Mouse (Mus musculus) heart, embryonic 11.5 days (tissue): Measurements from ENCODE around the gene Tgm1. TPM values are rescaled to one million over a fixed set of nuclear protein-coding genes. Genes with fewer than 3 reads are reported as not detected.

Experiments
- ATAC-seq: fragments of 200-750 bp; cut with Nextera tagmentation; replicated peaks from 2 replicates; pipeline ENCODE4 v1.8.0; 2017; ENCODE audit warnings: moderate library complexity; ENCODE audit not compliant: insufficient number of reproducible peaks, low FRiP score, low TSS enrichment
- H3K27ac ChIP-seq: fragments of 300-500 bp; sonication (generic); 2 replicates; pipeline ENCODE4 v1.5.1; 2014; ENCODE audit warnings: mild to moderate bottlenecking, low read depth, low read length
- H3K27me3 ChIP-seq: fragments of 300-500 bp; sonication (generic); 2 replicates; pipeline ENCODE4 v1.6.1; 2014; ENCODE audit warnings: mild to moderate bottlenecking, low read length, mixed read lengths; ENCODE audit not compliant: control insufficient read depth, insufficient read depth
- H3K36me3 ChIP-seq: fragments of 300-500 bp; sonication (generic); 2 replicates; pipeline ENCODE4 v1.6.1; 2014; ENCODE audit warnings: mild to moderate bottlenecking, low read length, moderate library complexity, mixed read lengths; ENCODE audit not compliant: control insufficient read depth, insufficient read depth
- H3K4me1 ChIP-seq: fragments of 300-500 bp; sonication (generic); 2 replicates; pipeline ENCODE4 v1.6.1; 2014; ENCODE audit warnings: low read length; ENCODE audit not compliant: control insufficient read depth, insufficient read depth
- H3K4me2 ChIP-seq: fragments of 300-500 bp; sonication (generic); 2 replicates; pipeline ENCODE4 v1.6.1; 2014; ENCODE audit warnings: mild to moderate bottlenecking, moderate library complexity
- H3K4me3 ChIP-seq: fragments of 300-500 bp; sonication (generic); 2 replicates; pipeline ENCODE4 v1.5.1; 2014; ENCODE audit warnings: low read depth, low read length
- H3K9ac ChIP-seq: fragments of 300-500 bp; sonication (generic); 2 replicates; pipeline ENCODE4 v1.6.1; 2014; ENCODE audit warnings: mild to moderate bottlenecking, low read depth, low read length, moderate library complexity
- H3K9me3 ChIP-seq: fragments of 300-500 bp; sonication (generic); replicated peaks from 2 replicates; pipeline ENCODE4 v1.6.1; 2016; ENCODE audit warnings: low read length; ENCODE audit not compliant: control insufficient read depth
- WGBS: fragments of 180-500 bp; shearing (Covaris S2); extraction: QIAGEN DNeasy Blood & Tissue Kit; methylation state at CpG from one replicate; pipeline ENCODE4 v1.1.7; 2014; ENCODE audit not compliant: insufficient replicate concordance; 5-methylcytosine and 5-hydroxymethylcytosine counted together
- polyA plus RNA-seq: library from polyadenylated mRNA; unstranded; fragments of >200 nt; fragmentation: Nextera tagmentation; extraction: Ambion mirVana; gene quantifications from 2 replicates; pipeline ENCODE4 v1.2.1, GENCODE M21; 2014

Tgm1 gene
- polyA plus RNA-seq, 1 experiment from 2014 or later: 0.30 TPM

DNA sequence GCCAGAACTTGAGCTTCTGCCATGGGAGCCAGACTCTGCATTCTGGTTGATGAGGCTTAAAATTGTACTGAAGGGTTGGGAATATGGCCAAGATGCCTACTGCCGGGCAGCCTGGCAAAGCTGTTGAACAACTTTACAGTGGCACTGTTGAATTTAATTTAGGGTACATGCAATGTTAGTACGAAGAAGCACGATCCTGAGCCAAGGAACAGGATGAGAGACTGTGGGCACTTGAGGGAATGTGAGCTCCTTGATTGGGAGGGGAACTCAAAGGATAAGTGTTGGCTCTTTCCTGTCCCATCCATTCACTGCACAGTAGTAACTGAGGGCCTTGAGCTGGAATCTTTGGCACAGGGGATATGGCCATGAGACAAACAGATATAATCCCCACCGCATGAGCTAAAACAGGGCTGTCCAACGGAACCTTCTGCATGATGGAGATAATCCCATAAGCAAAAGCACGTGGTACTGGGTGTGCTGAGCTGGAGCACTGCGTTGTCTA, 16.9 kb upstream of the Tgm1 start:
- no peaks in the 10 kb centered on the region; the same call in 1 of the 2 replicates for H3K27me3 ChIP-seq
- H3K4me2 ChIP-seq: no peak overlapping the region
- H3K4me1 ChIP-seq: no peaks in the 10 kb centered on the region
- H3K27ac ChIP-seq: no peak overlapping the region
- H3K9me3 ChIP-seq: no peaks in the 10 kb centered on the region
- ATAC-seq: no peak
- H3K36me3 ChIP-seq: no peaks in the 10 kb centered on the region
- no peak overlapping the region for H3K4me3 ChIP-seq
- no peak overlapping the region for H3K9ac ChIP-seq
- 72% methylated on average over 7 of the region's 7 CpGs for WGBS

DNA sequence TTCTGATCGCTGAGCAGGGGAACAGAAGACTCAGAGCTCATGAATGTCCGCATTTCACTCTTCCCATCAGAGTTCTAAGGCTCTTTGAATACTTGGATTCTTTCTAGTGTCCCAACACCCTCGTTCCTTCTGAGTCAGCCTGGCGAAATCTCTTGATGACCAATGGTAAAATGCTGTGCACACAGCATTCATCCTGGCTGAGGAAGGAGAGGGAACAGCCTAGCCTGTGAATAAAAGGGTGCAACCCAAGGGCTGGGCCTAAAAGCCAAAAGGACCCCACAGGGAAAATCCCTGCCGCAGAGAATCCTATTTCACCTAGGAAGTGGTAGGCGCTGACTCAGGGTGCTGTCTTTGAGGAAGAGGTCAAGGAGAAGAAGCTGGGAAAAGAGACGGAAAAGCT, 16.4 kb upstream of the Tgm1 start:
- Histone ChIP-seq H3K4me2 (no peak overlapping the region), H3K4me3 (no peak overlapping the region), H3K27me3 (no peaks in the 10 kb centered on the region; the same call in 1 of the 2 replicates), H3K36me3 (no peaks in the 10 kb centered on the region), H3K9me3 (no peaks in the 10 kb centered on the region), H3K4me1 (no peaks in the 10 kb centered on the region), H3K27ac (no peak overlapping the region), H3K9ac (no peak overlapping the region)
- WGBS: 70% methylated on average over 7 of the region's 7 CpGs
- ATAC-seq: no peak

DNA sequence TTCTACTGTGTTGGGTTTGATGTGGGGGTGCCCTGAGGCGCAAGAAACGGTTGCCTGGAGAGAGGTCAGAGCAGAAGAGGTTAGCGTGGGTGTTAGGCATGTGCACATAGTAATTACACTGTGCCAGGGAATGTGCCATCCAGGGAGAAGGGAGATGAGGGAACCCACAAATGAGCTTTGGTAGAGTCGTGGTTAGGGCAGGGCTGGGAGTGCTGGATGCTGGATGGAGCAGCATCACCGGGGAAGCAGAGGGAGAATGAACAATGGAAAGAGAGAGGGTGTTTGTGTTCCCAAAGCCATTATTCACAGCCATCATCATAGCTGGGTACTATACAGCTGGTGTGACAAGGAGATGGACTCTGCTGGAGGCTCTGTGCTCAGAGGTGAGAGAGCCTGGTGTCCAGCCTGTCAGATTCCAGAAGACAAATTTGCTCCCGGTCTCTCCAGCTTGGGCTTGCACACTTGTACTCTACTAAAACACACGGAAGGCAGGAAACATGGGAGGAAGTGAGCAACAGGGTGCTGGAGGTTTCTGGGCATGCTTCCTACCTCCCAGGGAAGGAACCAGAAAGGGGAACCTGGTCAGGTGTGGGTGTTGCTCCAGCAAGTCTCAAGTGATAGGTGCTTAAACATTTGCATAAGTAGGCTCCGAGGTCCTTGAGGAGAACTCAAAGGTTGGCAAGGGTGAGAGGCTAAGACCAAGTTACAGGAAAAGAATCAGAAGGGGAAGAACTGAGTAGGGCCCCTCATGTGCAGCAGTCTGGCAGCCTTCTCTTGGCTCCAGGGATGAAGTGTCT, 14.4 kb upstream of the Tgm1 start:
- WGBS: 62% methylated on average over 8 of the region's 8 CpGs
- no peak overlapping the region for H3K9ac ChIP-seq
- H3K4me2 ChIP-seq: no peak overlapping the region
- no peak overlapping the region for H3K27ac ChIP-seq
- no peaks in the 10 kb centered on the region for H3K9me3 ChIP-seq
- no peaks in the 10 kb centered on the region for H3K4me1 ChIP-seq
- H3K4me3 ChIP-seq: no peak overlapping the region
- H3K36me3 ChIP-seq: no peaks in the 10 kb centered on the region
- no peaks in the 10 kb centered on the region; the same call in 1 of the 2 replicates for H3K27me3 ChIP-seq
- no peak for ATAC-seq

DNA sequence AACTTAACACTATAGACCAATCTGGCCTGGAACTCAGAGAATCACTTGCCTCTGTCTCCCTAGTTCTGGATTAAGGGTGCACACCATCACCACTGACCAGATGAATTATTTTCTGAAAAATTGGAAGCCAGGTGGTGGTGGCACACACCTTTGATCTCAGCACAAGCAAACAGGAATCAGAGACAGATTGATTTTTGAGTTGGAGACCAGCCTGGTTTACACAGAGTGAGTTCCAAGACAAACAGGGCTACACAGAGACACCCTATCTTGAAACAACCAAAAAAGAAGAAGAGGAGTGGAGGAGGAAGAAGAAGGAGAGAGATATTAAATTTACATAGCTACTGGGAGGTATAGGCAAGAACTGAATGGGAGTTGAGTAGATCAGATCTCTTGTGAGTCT, 12.5 kb upstream of the Tgm1 start:
- ATAC-seq: no peak
- H3K9me3 ChIP-seq: no peaks in the 10 kb centered on the region
- no peak overlapping the region for H3K4me2 ChIP-seq
- H3K27me3 ChIP-seq: no peaks in the 10 kb centered on the region; the same call in 1 of the 2 replicates
- no peak overlapping the region for H3K4me3 ChIP-seq
- H3K9ac ChIP-seq: no peak overlapping the region
- H3K4me1 ChIP-seq: no peaks in the 10 kb centered on the region
- no peaks in the 10 kb centered on the region for H3K36me3 ChIP-seq
- no peak overlapping the region for H3K27ac ChIP-seq

DNA sequence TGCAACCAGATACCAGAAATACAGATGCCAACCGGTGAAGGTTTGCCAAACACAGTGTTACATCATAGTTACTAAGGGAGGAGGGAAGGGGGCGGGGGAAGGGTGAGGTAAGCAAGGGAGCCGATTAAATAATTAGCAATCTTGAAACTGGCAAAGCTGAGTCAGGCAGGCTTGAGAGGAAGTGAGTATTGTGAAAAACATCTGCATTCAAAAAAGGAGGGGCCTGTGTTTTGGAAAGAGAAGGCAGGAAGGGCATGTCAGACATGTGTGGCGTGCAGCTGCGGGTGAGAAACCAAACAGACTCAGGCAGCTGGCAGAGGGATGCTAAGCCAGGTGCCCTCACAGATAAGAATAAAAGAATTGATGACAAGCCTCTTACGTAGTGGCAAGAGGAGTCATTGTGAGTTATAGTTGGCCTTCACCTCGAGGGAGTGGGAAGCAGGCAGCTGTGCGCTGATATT, 10.7 kb upstream of the Tgm1 start:
- Histone ChIP-seq H3K27ac (no peak overlapping the region), H3K9me3 (no peaks in the 10 kb centered on the region), H3K4me2 (no peak overlapping the region), H3K4me1 (no peaks in the 10 kb centered on the region), H3K27me3 (no peaks in the 10 kb centered on the region), H3K9ac (no peak overlapping the region), H3K4me3 (no peak overlapping the region), H3K36me3 (0 out of 2 replicates have a peak, but pooled peaks cover 4% of the 10 kb centered on the region)
- no peak for ATAC-seq
- 45% methylated on average over 8 of the region's 8 CpGs for WGBS

DNA sequence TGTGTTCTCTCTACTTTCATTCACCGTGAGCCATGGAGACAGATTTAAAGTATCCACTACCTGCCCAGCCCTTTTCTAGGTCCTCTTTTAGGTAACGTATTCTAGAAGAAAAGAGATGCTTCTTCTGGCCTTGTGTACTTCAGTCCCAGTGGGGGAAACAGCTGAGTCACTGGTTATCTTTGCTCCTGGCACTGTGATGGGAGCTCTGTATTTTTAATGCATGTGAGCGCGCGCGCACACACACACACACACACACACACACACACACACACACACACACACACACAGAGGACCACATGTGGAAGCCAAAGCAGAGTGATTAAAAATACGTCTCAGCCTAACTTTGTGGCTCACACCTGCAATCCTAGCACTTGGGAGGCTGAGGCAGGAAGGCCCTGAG, 9.7 kb upstream of the Tgm1 start:
- H3K36me3 ChIP-seq: 0 out of 2 replicates have a peak, but pooled peaks cover 4% of the 10 kb centered on the region
- 91% methylated on average over 7 of the region's 7 CpGs for WGBS
- no peaks in the 10 kb centered on the region for H3K27me3 ChIP-seq
- no peak overlapping the region for H3K9ac ChIP-seq
- no peak for ATAC-seq
- H3K27ac ChIP-seq: no peak overlapping the region
- H3K4me1 ChIP-seq: no peaks in the 10 kb centered on the region
- no peak overlapping the region for H3K4me2 ChIP-seq
- H3K9me3 ChIP-seq: no peaks in the 10 kb centered on the region
- no peak overlapping the region for H3K4me3 ChIP-seq

DNA sequence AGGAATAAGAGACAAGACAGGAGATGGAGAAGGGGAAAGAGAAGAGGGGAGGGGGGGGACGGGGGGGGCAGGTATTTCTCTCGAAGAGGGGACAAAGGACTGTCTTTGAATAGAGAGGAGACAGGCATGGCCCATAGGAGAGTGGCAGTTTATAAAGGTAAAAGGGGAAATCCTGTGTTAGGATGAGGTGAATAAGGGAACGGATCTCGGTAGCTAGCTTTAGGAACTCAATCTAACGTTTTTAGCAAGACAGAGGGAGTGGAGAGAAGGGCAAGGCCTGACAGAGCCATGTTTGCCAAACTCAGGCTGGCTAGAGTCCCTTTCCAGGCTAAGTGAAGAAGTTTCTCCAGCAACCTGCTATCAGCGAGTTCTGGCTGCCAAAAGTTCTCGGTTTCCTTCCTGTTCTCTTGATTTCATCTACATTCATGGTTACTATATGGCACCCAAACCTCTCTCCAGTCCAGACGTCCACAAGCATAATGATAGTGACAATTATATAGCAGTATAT, 8.8 kb upstream of the Tgm1 start:
- H3K4me3 ChIP-seq: peak overlapping the region; percentile 77
- peak overlapping the region; percentile 65 for H3K4me2 ChIP-seq
- peak overlapping the region; percentile 81 for H3K9ac ChIP-seq
- no peak for ATAC-seq
- no peaks in the 10 kb centered on the region for H3K9me3 ChIP-seq
- peaks cover 7% of the 10 kb centered on the region; the same call in 1 of the 2 replicates for H3K36me3 ChIP-seq
- 45% methylated on average over 8 of the region's 8 CpGs for WGBS
- no peaks in the 10 kb centered on the region for H3K4me1 ChIP-seq
- no peak overlapping the region for H3K27ac ChIP-seq
- no peaks in the 10 kb centered on the region for H3K27me3 ChIP-seq

DNA sequence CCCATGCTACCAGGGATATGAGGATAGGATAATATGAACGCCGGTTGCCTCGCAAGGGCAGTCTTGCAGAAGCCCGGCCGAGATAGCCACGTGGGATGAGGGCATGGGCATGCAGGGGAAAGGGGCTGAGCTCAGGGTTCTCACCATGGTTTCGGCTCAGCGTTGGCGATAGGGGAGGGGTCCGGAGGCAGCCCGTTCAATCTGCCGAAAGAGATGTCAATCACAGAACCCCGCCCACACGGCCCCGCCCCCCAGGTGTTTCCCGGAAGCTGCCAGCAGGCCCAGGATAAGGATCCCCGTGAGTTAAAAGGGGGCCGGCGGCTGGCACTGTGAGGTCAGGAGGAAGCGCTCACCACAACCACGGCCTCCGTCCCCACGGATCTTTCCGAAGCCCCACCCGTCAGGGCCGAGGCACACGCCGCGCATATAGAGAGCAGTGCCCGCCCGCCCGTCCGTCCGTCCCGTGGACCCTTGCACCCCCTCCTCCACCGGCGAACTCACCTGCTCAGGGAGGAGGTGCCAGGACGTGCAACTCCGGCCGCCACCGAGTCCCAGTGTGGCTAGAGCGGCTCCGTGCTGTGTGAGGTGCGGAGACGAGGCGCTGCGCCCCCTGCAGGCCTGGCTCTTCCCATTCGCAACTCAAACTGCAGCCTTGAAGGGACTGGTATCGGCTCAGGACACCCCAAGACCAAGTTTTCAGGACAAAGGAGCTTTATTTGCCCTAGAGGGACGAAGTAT, 8.1 kb upstream of the Tgm1 start, which contains the start of gene Rabggta:
Rabggta (minus strand) TSS at position 564 of the 738 bp plus-strand sequence.
- peaks cover 12% of the 10 kb centered on the region for H3K36me3 ChIP-seq
- under 1% methylated on average over 49 of the region's 50 CpGs for WGBS
- ATAC-seq: peak; percentile 85
- peak within 1 kb of the TSS; percentile 48; the same call in 1 of the 2 replicates for H3K27ac ChIP-seq
- peak within 1 kb of the TSS; percentile 77 for H3K4me3 ChIP-seq
- peak within 1 kb of the TSS; percentile 81 for H3K9ac ChIP-seq
- H3K27me3 ChIP-seq: no peaks in the 10 kb centered on the region
- H3K4me1 ChIP-seq: no peaks in the 10 kb centered on the region
- H3K9me3 ChIP-seq: no peaks in the 10 kb centered on the region
- peak within 1 kb of the TSS; percentile 65 for H3K4me2 ChIP-seq
